Mouse (Mus musculus) neural tube, embryonic 12.5 days (tissue): Measurements from ENCODE around the gene Lypd6. TPM values are rescaled to one million over a fixed set of nuclear protein-coding genes. Genes with fewer than 3 reads are reported as not detected.

Source experiments
- ATAC-seq: fragments of 200-750 bp; cut with Nextera tagmentation; 2 replicates; pipeline ENCODE4 v1.8.0; 2017; ENCODE audit warnings: low read depth, mild to moderate bottlenecking, moderate TSS enrichment, moderate library complexity; ENCODE audit not compliant: low FRiP score
- H3K27ac ChIP-seq: fragments of 300-500 bp; sonication (generic); 2 replicates; pipeline ENCODE4 v1.5.1; 2016
- H3K27me3 ChIP-seq: fragments of 300-500 bp; sonication (generic); replicated peaks from 2 replicates; pipeline ENCODE4 v1.6.1; 2016; ENCODE audit warnings: mild to moderate bottlenecking
- H3K36me3 ChIP-seq: fragments of 300-500 bp; sonication (generic); 2 replicates; pipeline ENCODE4 v1.6.1; 2016; ENCODE audit warnings: mild to moderate bottlenecking
- H3K4me1 ChIP-seq: fragments of 300-500 bp; sonication (generic); 2 replicates; pipeline ENCODE4 v1.6.1; 2016
- H3K4me2 ChIP-seq: fragments of 300-500 bp; sonication (generic); replicated peaks from 2 replicates; pipeline ENCODE4 v1.6.1; 2016; ENCODE audit warnings: mild to moderate bottlenecking
- H3K4me3 ChIP-seq: fragments of 300-500 bp; sonication (generic); 2 replicates; pipeline ENCODE4 v1.5.1; 2016
- H3K9ac ChIP-seq: fragments of 300-500 bp; sonication (generic); 2 replicates; pipeline ENCODE4 v1.6.1; 2016; ENCODE audit warnings: mild to moderate bottlenecking
- H3K9me3 ChIP-seq: fragments of 300-500 bp; sonication (generic); 2 replicates; pipeline ENCODE4 v1.6.1; 2016; ENCODE audit warnings: mild to moderate bottlenecking
- WGBS: fragments of 180-500 bp; shearing (Covaris S2); methylation state at CpG from one replicate; pipeline ENCODE4 v1.1.7; 2016; 5-methylcytosine and 5-hydroxymethylcytosine counted together
- polyA plus RNA-seq: library from polyadenylated mRNA; unstranded; fragments of >200 nt; fragmentation: Nextera tagmentation; extraction: Ambion mirVana; gene quantifications from 2 replicates; pipeline ENCODE4 v1.2.1, GENCODE M21; 2016

Lypd6 gene
- polyA plus RNA-seq, 1 experiment from 2014 or later, result 4.3 TPM

- 92% methylated on average over 3 of the region's 3 CpGs for WGBS
- no peak overlapping the region for H3K27ac ChIP-seq
Observed at GRCm38 (mm10) chr2:50181332-50181731, 115.1 kb downstream of the Lypd6 start.

GRCm38 (mm10) chr2:50186711-50187405, 120.6 kb downstream of the Lypd6 start:
- Histone ChIP-seq H3K4me3 (no peak overlapping the region), H3K9ac (no peak overlapping the region), H3K9me3 (no peaks in the 10 kb centered on the region), H3K36me3 (no peaks in the 10 kb centered on the region), H3K27ac (no peak overlapping the region), H3K4me1 (no peaks in the 10 kb centered on the region), H3K27me3 (no peaks in the 10 kb centered on the region), H3K4me2 (no peak overlapping the region)
- WGBS, result 15% methylated on average over 12 of the region's 12 CpGs
- no peak for ATAC-seq

More at GRCm38 (mm10) chr2:50181332-50181731, 115.1 kb downstream of the Lypd6 start:
- Histone ChIP-seq H3K9ac (no peak overlapping the region), H3K4me3 (no peak overlapping the region), H3K27me3 (no peaks in the 10 kb centered on the region), H3K4me2 (no peak overlapping the region), H3K4me1 (no peaks in the 10 kb centered on the region), H3K9me3 (no peaks in the 10 kb centered on the region), H3K36me3 (no peaks in the 10 kb centered on the region)
- no peak for ATAC-seq

GRCm38 (mm10) chr2:50188856-50189255, 122.6 kb downstream of the Lypd6 start:
- no peak overlapping the region for H3K9ac ChIP-seq
- 91% methylated on average over 3 of the region's 3 CpGs for WGBS
- no peak overlapping the region for H3K27ac ChIP-seq
- H3K4me1 ChIP-seq, result no peaks in the 10 kb centered on the region
- no peaks in the 10 kb centered on the region for H3K36me3 ChIP-seq
- H3K4me2 ChIP-seq, result no peak overlapping the region
- no peaks in the 10 kb centered on the region for H3K27me3 ChIP-seq
- H3K4me3 ChIP-seq, result no peak overlapping the region
- no peak for ATAC-seq
- H3K9me3 ChIP-seq, result no peaks in the 10 kb centered on the region

- Histone ChIP-seq H3K27me3 (no peaks in the 10 kb centered on the region), H3K4me1 (no peaks in the 10 kb centered on the region), H3K4me3 (no peak overlapping the region), H3K9me3 (no peaks in the 10 kb centered on the region), H3K36me3 (no peaks in the 10 kb centered on the region), H3K27ac (no peak overlapping the region), H3K4me2 (no peak overlapping the region), H3K9ac (no peak overlapping the region)
- 76% methylated on average over 1 of the region's 1 CpGs for WGBS
- no peak for ATAC-seq
Observed at GRCm38 (mm10) chr2:50196681-50197080, 130.5 kb downstream of the Lypd6 start.

GRCm38 (mm10) chr2:50197801-50198200, 131.6 kb downstream of the Lypd6 start:
- H3K36me3 ChIP-seq, result no peaks in the 10 kb centered on the region
- WGBS, result 77% methylated on average over 4 of the region's 4 CpGs
- H3K4me1 ChIP-seq, result no peaks in the 10 kb centered on the region
- no peaks in the 10 kb centered on the region for H3K9me3 ChIP-seq
- no peaks in the 10 kb centered on the region for H3K27me3 ChIP-seq
- H3K27ac ChIP-seq, result no peak overlapping the region
- no peak overlapping the region for H3K4me2 ChIP-seq
- ATAC-seq, result no peak
- H3K9ac ChIP-seq, result no peak overlapping the region
- H3K4me3 ChIP-seq, result no peak overlapping the region

GRCm38 (mm10) chr2:50200541-50200940, 134.3 kb downstream of the Lypd6 start:
- Histone ChIP-seq H3K9ac (no peak overlapping the region), H3K9me3 (no peaks in the 10 kb centered on the region), H3K27ac (no peak overlapping the region), H3K4me2 (no peak overlapping the region), H3K4me3 (no peak overlapping the region), H3K36me3 (no peaks in the 10 kb centered on the region), H3K4me1 (no peaks in the 10 kb centered on the region), H3K27me3 (no peaks in the 10 kb centered on the region)
- WGBS, result 72% methylated on average over 2 of the region's 2 CpGs
- no peak for ATAC-seq

DNA sequence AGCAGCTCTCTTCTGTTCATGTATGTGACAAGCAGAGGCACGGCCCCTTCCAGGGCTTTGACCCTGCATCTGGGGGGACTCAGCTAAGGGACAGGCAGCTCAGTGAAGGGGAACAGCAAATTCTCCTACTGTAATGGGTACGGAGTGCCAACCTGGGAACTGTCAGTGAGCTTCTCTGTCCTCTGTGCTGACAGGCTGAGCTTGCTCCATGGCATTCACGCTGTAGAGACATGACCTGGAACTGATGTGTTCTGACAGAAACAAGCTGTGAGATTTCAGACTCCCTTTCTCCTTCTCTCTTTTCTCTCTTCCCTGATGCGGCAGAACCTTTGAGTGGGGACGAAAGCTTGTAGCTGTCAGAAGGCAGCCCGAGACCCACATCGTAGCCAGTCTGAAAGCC, 154.3 kb downstream of the Lypd6 start:
- 91% methylated on average over 7 of the region's 7 CpGs for WGBS
- H3K4me3 ChIP-seq, result no peak overlapping the region
- no peaks in the 10 kb centered on the region for H3K9me3 ChIP-seq
- no peak overlapping the region for H3K9ac ChIP-seq
- ATAC-seq, result no peak
- no peaks in the 10 kb centered on the region for H3K4me1 ChIP-seq
- no peak overlapping the region for H3K27ac ChIP-seq
- no peaks in the 10 kb centered on the region for H3K27me3 ChIP-seq
- no peaks in the 10 kb centered on the region for H3K36me3 ChIP-seq
- no peak overlapping the region for H3K4me2 ChIP-seq

- Histone ChIP-seq H3K4me1 (no peaks in the 10 kb centered on the region), H3K4me2 (no peak overlapping the region), H3K27ac (no peak overlapping the region), H3K9ac (no peak overlapping the region), H3K27me3 (no peaks in the 10 kb centered on the region), H3K4me3 (no peak overlapping the region), H3K9me3 (no peaks in the 10 kb centered on the region), H3K36me3 (no peaks in the 10 kb centered on the region)
- no peak for ATAC-seq
- 88% methylated on average over 4 of the region's 4 CpGs for WGBS
Observed at GRCm38 (mm10) chr2:50225019-50225418, 158.8 kb downstream of the Lypd6 start.

GRCm38 (mm10) chr2:50233491-50233890, 167.3 kb downstream of the Lypd6 start:
- H3K4me2 ChIP-seq, result no peak overlapping the region
- 89% methylated on average over 8 of the region's 8 CpGs for WGBS
- H3K27me3 ChIP-seq, result no peaks in the 10 kb centered on the region
- H3K27ac ChIP-seq, result no peak overlapping the region
- H3K9me3 ChIP-seq, result no peaks in the 10 kb centered on the region
- ATAC-seq, result no peak
- H3K4me3 ChIP-seq, result no peak overlapping the region
- H3K4me1 ChIP-seq, result no peaks in the 10 kb centered on the region
- H3K36me3 ChIP-seq, result no peaks in the 10 kb centered on the region
- no peak overlapping the region for H3K9ac ChIP-seq

Other genes with a start within 250 kb of the Lypd6 start
- gene Mmadhc, start 230.4 kb downstream of the Lypd6 start, polyA plus RNA-seq, result 151 and 158 TPM in 2 replicates